Mouse (Mus musculus) mature B cell (primary cell): ENCODE measurements around the gene Zcwpw1.
"Not testable (repeated sequence)": the region's sequence is repeated elsewhere in the genome, so short reads cannot be mapped to it uniquely, and the experiment has no call there.

Experiments
- in situ Hi-C: fragments of 300-500 bp; cut with MboI; formaldehyde crosslinking; loops from 2 replicates; pipeline ENCODE4 v1.14.3; 2019

The Zcwpw1 gene

DNA sequence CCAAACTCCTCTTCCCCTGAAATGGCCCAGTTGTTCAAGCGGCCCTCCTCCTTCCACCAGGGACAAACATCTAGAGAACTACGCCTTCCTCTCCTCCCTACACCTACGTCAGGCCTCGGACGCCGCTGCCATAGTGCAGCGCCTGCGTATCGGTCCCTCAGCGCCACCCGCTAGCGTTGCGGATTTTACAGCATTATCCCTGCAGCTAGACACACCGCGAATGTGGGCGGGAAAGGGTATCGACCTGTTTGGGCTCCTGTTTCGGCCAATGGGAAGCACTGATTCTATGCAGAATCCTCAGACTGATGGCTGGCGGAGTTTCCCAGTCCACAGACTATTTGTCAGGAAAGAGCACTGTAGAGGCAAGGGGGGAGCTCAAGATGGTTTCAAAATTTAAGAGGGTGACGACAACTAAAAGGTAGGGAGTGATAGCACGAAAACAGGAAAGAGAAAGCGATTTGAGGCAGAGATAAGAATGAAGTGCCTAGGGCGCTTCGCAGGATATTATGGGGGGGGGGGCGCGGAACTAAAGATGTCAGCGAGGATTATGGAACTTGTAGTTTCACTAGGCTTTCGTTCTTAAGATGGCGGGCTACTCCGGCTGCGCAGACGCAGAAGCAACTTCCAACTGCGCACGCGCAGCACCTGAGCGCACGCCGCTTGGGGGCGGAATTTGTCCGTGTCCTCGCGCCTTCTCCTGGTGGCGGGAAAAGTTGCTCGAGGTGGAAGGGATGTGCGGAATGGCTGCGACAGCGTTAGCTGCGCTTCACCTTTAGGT lies at the start of gene Zcwpw1, which contains the start of gene Mepce:
Zcwpw1 (plus strand) TSS at position 648 of the 778 bp plus-strand sequence.
Mepce (minus strand) TSS at position 505 of the 778 bp plus-strand sequence.
- in situ Hi-C loops, result no loop called here

DNA sequence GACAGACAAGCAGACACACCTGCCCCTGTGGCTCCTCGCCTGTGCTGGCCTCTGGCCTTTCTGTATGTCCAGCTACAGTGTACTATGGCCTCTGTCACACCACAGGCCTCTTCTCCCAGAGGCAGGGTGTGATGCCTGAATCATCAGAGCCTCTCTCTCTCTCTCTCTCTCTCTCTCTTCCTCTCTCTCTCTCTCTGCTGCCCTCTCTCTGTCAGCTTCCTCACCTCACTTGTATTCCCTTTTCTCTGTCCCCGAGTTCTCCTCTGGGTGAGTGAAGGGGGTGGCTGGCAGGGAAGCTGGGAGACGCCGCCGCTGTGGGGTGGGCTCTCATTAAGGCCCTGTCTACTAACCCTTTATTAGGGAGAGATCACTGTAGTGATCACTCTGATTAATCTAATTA lies 49.1 kb upstream of the Zcwpw1 start:
- in situ Hi-C loops, result no loop called here

DNA sequence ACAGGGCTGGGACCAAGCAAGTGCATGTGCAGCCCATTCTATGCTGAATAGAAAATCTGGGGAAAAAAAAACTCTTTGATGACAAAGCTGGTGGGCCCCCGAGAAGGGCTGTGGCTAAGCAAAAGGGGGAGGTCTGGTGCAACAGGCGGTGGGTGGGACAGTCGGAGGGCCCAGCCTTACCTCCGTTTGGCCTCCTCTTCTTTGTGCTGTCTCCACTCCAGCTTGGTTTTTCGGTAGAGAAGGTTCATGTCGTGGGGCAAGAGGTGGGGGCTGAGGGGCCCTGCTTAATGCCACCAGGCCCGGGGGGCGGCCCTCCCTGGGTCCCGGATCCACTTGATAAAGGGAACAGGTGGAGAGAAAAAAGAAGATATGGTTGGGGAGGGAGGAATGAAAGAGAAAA lies 48.1 kb upstream of the Zcwpw1 start:
- in situ Hi-C loops, result no loop called here

DNA sequence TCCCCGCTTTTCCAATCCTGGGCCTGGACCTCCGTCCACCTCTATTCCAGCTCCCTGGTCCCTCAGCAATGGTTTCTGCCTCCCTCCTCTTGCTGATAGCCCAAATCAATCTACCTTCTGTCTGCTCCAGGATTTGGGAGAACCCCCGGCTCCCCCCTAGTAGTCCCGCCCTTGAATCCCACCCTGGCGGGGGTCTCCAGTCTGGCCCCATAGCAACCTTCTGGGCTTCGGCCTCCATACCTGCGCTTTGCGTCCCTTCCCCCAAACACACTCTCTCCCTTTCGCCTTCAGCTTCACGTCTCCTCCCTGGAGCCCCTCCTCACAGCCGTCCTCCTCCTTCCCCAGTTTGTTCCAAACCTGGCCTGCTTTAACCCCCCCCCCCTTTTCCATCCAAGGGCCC lies 47.1 kb upstream of the Zcwpw1 start:
- in situ Hi-C loops, result no loop called here

DNA sequence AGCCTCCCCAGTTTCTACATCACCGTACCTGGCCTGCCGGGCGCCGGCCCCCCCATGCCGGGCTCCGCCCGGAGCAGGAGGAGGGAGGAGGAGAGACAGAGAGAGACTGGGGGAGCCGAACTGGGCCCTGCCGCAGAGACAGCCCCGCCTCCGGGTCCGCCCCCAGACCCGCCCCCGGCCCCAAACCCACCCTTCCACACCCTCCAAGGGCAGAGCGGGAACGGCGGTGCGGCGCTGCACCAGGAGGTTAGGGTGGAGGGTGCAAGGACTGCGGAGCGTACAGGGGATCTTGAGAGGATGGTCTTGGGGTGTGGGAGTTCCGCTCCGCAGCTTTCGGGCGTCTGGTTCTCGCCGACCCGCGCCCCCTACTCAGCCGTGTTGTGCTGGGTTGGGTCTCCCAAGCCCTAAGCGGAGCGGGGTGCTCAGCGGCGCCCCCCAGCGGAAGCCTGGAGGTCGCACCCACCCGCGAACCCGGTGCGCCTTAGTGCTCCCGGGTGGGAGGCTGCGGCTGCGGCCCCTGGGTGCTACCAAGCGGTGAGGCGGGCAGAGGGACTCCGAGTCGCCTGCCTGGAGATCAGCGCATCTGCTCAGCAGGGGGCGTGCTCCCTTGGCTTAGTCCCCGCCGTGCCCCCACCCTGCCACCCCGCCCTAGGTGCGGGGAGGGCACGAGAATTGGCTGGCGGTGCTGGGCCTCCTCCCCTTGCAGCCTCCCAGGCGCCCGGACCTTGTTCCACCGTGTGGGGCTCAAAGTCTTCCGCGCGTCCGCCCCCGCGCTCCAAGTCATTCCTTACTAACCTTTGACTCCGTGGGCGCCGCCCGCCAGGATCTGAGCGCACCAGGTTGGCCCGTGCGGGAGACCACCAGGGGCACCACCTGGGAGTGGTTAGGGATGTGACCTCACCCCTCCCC lies 46.3 kb upstream of the Zcwpw1 start, which contains the start of gene Nyap1:
Nyap1 (minus strand) TSS at position 585 of the 909 bp plus-strand sequence.
- in situ Hi-C loops, result no loop called here

GRCm38 (mm10) chr5:137742048-137742447 lies 45.5 kb upstream of the Zcwpw1 start:
- in situ Hi-C loops, result no loop called here

GRCm38 (mm10) chr5:137742836-137743235 lies 44.8 kb upstream of the Zcwpw1 start:
- in situ Hi-C loops, result no loop called here

- in situ Hi-C loops, result no loop called here
Measured at GRCm38 (mm10) chr5:137744197-137744596, 43.4 kb upstream of the Zcwpw1 start.

DNA sequence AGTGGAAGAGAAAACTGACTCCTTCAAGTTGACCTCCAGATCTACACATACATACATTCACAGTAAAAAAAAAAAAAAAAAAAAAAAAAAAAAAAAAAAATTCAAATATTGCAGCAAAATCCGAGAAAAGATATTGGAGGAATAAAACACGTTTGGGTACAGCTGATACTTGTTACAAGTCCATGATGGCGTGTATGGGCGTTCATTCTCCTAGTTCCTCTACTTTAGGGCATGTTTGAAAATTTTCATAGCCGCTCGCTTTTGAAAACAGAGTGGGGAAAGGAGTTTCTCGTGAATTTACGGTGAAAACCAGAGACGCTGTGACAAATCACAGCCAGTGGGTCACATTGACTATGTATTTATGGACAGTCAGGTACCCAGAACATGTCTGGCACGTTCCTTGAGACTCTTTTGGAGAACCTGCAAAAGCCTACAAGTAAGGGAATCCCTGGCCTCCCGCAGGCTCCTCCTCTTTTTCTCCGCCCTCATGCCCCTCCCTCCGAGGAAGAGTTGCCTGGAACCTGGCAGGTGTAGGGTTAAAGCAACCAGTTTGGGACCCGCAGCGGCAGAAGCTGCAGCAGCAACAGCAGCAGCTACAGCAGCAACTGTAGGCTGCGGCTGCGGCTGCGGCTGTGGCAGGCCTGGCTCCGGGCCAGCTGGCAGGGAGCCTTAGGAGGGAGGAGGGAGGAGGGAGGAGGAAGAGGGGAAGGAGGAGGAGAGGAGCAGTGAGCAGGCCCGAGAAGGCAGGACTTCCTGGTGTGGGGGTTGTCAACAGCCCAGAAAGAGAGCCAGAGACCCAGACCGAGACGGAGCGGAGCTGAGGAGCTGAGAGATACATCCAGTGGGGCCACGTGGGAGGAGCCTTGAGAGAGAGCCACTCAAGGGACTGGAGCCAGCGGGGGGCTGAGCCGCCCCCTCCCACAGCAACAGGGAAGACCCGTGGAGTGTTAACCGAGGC lies 42.1 kb upstream of the Zcwpw1 start, which contains the start of gene Tsc22d4:
Tsc22d4 (plus strand) TSS at position 517 of the 958 bp plus-strand sequence.
- in situ Hi-C loops, result no loop called here

DNA sequence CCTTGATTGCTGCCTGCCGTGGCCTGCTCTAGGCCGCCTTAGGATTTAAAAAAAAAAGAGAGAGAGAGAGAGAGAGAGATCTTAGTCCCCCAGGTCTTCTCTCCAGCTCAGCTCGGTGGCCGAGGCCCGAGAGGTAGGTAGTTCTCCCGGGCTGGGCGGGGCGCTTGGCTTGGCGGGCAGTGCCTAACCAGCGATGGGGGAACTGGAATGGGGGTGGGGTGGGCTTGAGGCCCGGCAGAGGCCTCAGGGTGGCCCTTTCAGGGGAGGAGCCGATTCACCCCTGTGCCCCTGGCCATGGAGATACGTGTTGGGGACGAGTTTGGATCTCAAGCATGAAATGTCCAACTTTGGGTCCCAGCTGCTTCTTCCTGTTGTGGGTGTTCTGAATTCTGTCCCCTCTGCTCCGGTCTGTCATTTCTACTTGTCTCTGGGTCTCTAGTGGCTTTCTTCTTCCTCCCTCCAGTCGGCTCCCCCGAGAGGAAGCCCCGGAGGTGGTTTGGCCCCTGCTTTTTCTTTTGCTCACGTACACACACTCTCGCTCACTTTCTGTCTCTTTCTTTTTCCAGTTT lies 41.2 kb upstream of the Zcwpw1 start:
- in situ Hi-C loops, result no loop called here

- in situ Hi-C loops, result no loop called here
Measured at GRCm38 (mm10) chr5:137746851-137747325, 40.7 kb upstream of the Zcwpw1 start.

DNA sequence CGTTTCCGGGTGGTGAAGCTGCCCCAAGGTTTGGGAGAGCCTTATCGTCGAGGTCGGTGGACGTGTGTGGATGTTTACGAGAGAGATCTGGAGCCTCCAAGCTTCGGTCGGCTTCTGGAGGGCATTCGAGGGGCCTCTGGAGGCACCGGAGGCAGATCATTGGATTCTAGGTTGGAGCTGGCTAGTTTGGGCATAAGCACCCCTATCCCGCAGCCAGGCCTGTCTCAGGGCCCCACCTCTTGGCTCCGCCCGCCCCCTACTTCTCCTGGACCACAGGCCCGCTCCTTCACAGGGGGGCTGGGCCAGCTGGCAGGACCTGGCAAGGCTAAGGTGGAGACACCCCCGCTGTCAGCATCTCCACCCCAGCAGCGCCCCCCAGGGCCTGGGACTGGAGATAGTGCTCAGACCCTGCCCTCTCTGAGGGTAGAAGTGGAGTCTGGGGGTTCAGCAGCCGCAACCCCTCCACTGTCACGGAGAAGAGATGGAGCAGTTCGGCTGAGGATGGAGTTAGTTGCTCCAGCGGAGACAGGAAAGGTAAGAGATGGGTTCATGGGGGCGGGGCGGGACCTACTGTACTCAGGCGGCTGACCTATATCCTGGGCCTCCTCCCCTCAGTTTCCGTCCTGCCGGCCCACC lies 40.2 kb upstream of the Zcwpw1 start:
- in situ Hi-C loops, result no loop called here

DNA sequence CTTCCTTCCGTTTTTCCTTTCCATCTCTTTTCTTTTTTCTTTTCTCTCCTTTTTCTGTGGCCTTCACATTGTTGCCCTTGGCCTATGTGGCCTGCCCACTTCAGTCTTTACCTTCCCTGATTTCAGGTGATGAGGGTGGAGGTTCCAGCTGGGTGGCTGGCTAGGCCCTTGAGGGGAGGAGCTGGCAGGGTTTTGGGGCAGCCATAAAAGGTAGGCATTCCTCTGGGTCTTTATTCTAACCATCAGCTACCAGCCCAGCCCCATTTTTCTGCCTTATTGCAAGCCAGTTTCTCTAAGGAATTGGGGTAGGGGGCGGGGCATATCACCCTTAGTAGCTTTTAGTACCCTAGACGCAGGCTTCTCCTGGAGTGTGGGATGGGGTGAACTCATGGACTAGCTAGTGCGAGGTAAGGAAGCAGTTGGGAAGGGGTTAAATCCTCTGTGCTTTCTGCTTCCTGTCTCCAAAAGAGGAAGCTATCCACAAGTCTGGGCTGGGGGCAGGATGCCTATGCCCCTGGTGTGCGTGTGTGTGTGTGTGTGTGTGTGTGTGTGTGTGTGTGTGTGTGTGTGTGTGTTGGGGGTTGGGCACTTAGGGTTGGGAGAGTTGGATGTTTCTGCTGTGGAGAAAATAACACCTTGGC lies 39.3 kb upstream of the Zcwpw1 start:
- in situ Hi-C loops, result no loop called here

GRCm38 (mm10) chr5:137749196-137749836 lies 38.3 kb upstream of the Zcwpw1 start:
- in situ Hi-C loops, result no loop called here

DNA sequence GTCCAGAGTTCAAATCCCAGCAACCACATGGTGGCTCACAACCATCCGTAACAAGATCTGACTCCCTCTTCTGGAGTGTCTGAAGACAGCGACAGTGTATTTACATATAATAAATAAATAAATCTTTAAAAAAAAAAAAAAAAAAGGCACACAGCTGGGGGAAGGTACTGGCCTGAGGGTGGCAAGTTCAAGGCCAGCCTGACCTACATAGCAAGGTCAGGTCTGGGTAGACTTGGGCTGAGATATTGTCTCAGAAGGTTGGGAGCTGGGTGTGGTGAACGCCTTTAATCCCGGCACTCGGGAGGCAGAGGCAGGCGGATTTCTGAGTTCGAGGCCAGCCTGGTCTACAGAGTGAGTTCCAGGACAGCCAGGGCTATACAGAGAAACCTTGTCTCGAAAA lies 37.4 kb upstream of the Zcwpw1 start:
- in situ Hi-C loops, result not testable (repeated sequence)

- in situ Hi-C loops, result no loop called here
Measured at GRCm38 (mm10) chr5:137751221-137751887, 36.2 kb upstream of the Zcwpw1 start.

DNA sequence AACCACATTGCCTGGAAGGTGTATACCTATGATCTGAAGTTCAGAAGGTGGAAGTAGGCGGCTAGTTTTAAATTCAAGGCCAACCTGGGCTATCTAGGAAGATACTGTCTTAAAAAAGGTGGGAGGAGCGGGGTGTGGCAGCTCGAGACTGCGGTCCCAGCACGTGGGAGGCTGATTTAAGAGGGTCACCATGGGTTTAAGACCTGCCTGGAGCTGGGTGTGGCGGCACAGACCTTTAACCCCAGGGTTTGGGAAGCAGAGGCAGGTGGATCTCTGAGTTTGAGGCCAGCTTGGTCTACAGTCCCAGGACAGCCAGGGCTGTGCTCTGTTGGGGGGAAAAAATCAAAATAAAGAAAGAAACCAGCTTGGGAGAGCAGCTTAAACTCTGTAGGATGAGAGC lies 35.6 kb upstream of the Zcwpw1 start:
- in situ Hi-C loops, result no loop called here

GRCm38 (mm10) chr5:137753111-137753832 lies 34.3 kb upstream of the Zcwpw1 start:
- in situ Hi-C loops, result no loop called here
